Mouse (Mus musculus) liver, adult 2 months (tissue): ENCODE measurements at regions not wholly inside any gene's neighbourhood (a gene's known extent, or its start where the extent isn't known, plus 50 kb on each side); places are given as distances from the start of the nearest gene placed in this dataset.

Source experiments
- CTCF ChIP-seq: fragments of 200-500 bp; IDR thresholded peaks from 2 replicates; pipeline ENCODE4 v1.5.1; 2011; ENCODE audit warnings: low read depth, low read length, control low read depth
- POLR2A ChIP-seq: fragments of 200-500 bp; IDR thresholded peaks from 2 replicates; pipeline ENCODE4 v1.6.1; 2011; ENCODE audit warnings: low read length, control low read depth; ENCODE audit not compliant: insufficient read depth; ENCODE audit errors: extremely low read depth

- TF ChIP-seq POLR2A = no peak
- no peak for TF ChIP-seq CTCF
Measured at GRCm38 (mm10) chr4:99394244-99394643, 98.5 kb downstream of the Gm12689 start.
